Mouse (Mus musculus) forebrain, embryonic 16.5 days (tissue): ENCODE data around the gene Mrpl14. TPM values are rescaled to one million over a fixed set of nuclear protein-coding genes. Genes with fewer than 3 reads are reported as not detected.
A peak's percentile ranks its signal among the peaks of the same experiment; 100 is the strongest.

Source experiments
- ATAC-seq: fragments of 200-750 bp; cut with Nextera tagmentation; 2 replicates; pipeline ENCODE4 v1.8.0; 2017; ENCODE audit warnings: mild to moderate bottlenecking, moderate library complexity
- H3K27ac ChIP-seq: fragments of 300-500 bp; sonication (generic); 2 replicates; pipeline ENCODE4 v1.5.1; 2014; ENCODE audit warnings: low read length, control low read depth
- H3K27me3 ChIP-seq: fragments of 300-500 bp; sonication (generic); replicated peaks from 2 replicates; pipeline ENCODE4 v1.6.1; 2014; ENCODE audit warnings: low read length; ENCODE audit not compliant: control insufficient read depth, insufficient read depth
- H3K36me3 ChIP-seq: fragments of 300-500 bp; sonication (generic); 2 replicates; pipeline ENCODE4 v1.6.1; 2014; ENCODE audit not compliant: control insufficient read depth, insufficient read depth
- H3K4me1 ChIP-seq: fragments of 300-500 bp; sonication (generic); replicated peaks from 2 replicates; pipeline ENCODE4 v1.6.1; 2014; ENCODE audit warnings: low read length; ENCODE audit not compliant: control insufficient read depth, insufficient read depth
- H3K4me2 ChIP-seq: fragments of 300-500 bp; sonication (generic); 2 replicates; pipeline ENCODE4 v1.6.1; 2014; ENCODE audit warnings: mild to moderate bottlenecking, low read length, control low read depth
- H3K4me3 ChIP-seq: fragments of 300-500 bp; sonication (generic); replicated peaks from 2 replicates; pipeline ENCODE4 v1.5.1; 2014; ENCODE audit warnings: mild to moderate bottlenecking, low read length, control low read depth
- H3K9ac ChIP-seq: fragments of 300-500 bp; sonication (generic); replicated peaks from 2 replicates; pipeline ENCODE4 v1.6.1; 2014; ENCODE audit warnings: low read depth, low read length, control low read depth
- H3K9me3 ChIP-seq: fragments of 300-500 bp; sonication (generic); 2 replicates; pipeline ENCODE4 v1.6.1; 2016; ENCODE audit warnings: low read length; ENCODE audit not compliant: control insufficient read depth
- WGBS: fragments of 180-500 bp; shearing (Covaris S2); extraction: QIAGEN DNeasy Blood & Tissue Kit; methylation state at CpG from one replicate; pipeline ENCODE4 v1.1.7; 2014; 5-methylcytosine and 5-hydroxymethylcytosine counted together
- polyA plus RNA-seq: library from polyadenylated mRNA; unstranded; fragments of >200 nt; fragmentation: Nextera tagmentation; extraction: Ambion mirVana; gene quantifications from 2 replicates; pipeline ENCODE4 v1.2.1, GENCODE M21; 2015

The Mrpl14 gene
- polyA plus RNA-seq, 1 experiment from 2014 or later = 112 TPM

GRCm38 (mm10) chr17:45684667-45685131 lies 1.4 kb upstream of the Mrpl14 start:
- Histone ChIP-seq H3K27ac (peak overlapping the region; percentile 87), H3K9me3 (no peaks in the 10 kb centered on the region), H3K4me2 (peak overlapping the region; percentile 75), H3K4me1 (peaks cover 29% of the 10 kb centered on the region), H3K27me3 (no peaks in the 10 kb centered on the region), H3K9ac (peak overlapping the region; percentile 84), H3K4me3 (peak overlapping the region; percentile 89), H3K36me3 (no peaks in the 10 kb centered on the region)
- 27% methylated on average over 14 of the region's 14 CpGs for WGBS
- ATAC-seq = no peak

GRCm38 (mm10) chr17:45685171-45686092 lies 690 bp upstream of the Mrpl14 start:
- WGBS = under 1% methylated on average over 57 of the region's 58 CpGs

GRCm38 (mm10) chr17:45686716-45687115 lies 594 bp downstream of the Mrpl14 start, which contains the start of gene Tmem63b:
Gene Tmem63b (minus strand): TSS chr17:45686905.
- H3K4me1 ChIP-seq = peaks cover 22% of the 10 kb centered on the region
- H3K27me3 ChIP-seq = no peaks in the 10 kb centered on the region
- H3K4me2 ChIP-seq = peak within 1 kb of the TSS; percentile 76
- no peaks in the 10 kb centered on the region for H3K9me3 ChIP-seq
- peak within 1 kb of the TSS; percentile 84 for H3K9ac ChIP-seq
- H3K36me3 ChIP-seq = no peaks in the 10 kb centered on the region
- H3K4me3 ChIP-seq = peak within 1 kb of the TSS; percentile 89
- peak within 1 kb of the TSS; percentile 87 for H3K27ac ChIP-seq
- 6% methylated on average over 12 of the region's 12 CpGs for WGBS
- ATAC-seq = no peak; the same call in 1 of the 2 replicates

More at GRCm38 (mm10) chr17:45685171-45686092, 690 bp upstream of the Mrpl14 start:
- Histone ChIP-seq H3K27ac (peak overlapping the region; percentile 87), H3K9me3 (no peaks in the 10 kb centered on the region), H3K9ac (peak overlapping the region; percentile 84), H3K27me3 (no peaks in the 10 kb centered on the region), H3K4me2 (peak overlapping the region; percentile 75), H3K36me3 (no peaks in the 10 kb centered on the region), H3K4me1 (peaks cover 29% of the 10 kb centered on the region), H3K4me3 (peak overlapping the region; percentile 89)
- peak; percentile 36 for ATAC-seq

- no peak overlapping the region for H3K4me2 ChIP-seq
- no peak overlapping the region for H3K4me3 ChIP-seq
- H3K27ac ChIP-seq = no peak overlapping the region
- H3K9ac ChIP-seq = no peak overlapping the region
- H3K36me3 ChIP-seq = no peaks in the 10 kb centered on the region
- 92% methylated on average over 9 of the region's 9 CpGs for WGBS
- H3K4me1 ChIP-seq = peaks cover 17% of the 10 kb centered on the region
- no peak for ATAC-seq
- H3K27me3 ChIP-seq = no peaks in the 10 kb centered on the region
- no peaks in the 10 kb centered on the region for H3K9me3 ChIP-seq
These were observed 3.0 kb downstream of the Mrpl14 start for GRCm38 (mm10) chr17:45689120-45689519.

- Histone ChIP-seq H3K4me1 (peaks cover 9% of the 10 kb centered on the region), H3K4me3 (no peak overlapping the region), H3K9me3 (no peaks in the 10 kb centered on the region), H3K9ac (no peak overlapping the region), H3K27ac (no peak overlapping the region), H3K27me3 (no peaks in the 10 kb centered on the region), H3K4me2 (no peak overlapping the region), H3K36me3 (no peaks in the 10 kb centered on the region)
- 88% methylated on average over 4 of the region's 4 CpGs for WGBS
- no peak for ATAC-seq
These were observed 3.9 kb downstream of the Mrpl14 start for GRCm38 (mm10) chr17:45690044-45690443.

- ATAC-seq = no peak
- Histone ChIP-seq H3K4me3 (no peak overlapping the region), H3K27me3 (no peaks in the 10 kb centered on the region), H3K4me1 (peaks cover 4% of the 10 kb centered on the region), H3K27ac (no peak overlapping the region), H3K9me3 (no peaks in the 10 kb centered on the region), H3K36me3 (no peaks in the 10 kb centered on the region), H3K4me2 (no peak overlapping the region), H3K9ac (no peak overlapping the region)
- 93% methylated on average over 5 of the region's 5 CpGs for WGBS
These were observed 6.0 kb downstream of the Mrpl14 start for GRCm38 (mm10) chr17:45692159-45692558.

GRCm38 (mm10) chr17:45693812-45694565 lies 7.9 kb downstream of the Mrpl14 start:
- no peaks in the 10 kb centered on the region for H3K27me3 ChIP-seq
- ATAC-seq = no peak
- WGBS = 88% methylated on average over 18 of the region's 18 CpGs

GRCm38 (mm10) chr17:45695227-45696120 lies 9.4 kb downstream of the Mrpl14 start:
- Histone ChIP-seq H3K4me1 (no peaks in the 10 kb centered on the region), H3K4me2 (no peak overlapping the region), H3K9ac (no peak overlapping the region), H3K4me3 (no peak overlapping the region), H3K27ac (no peak overlapping the region), H3K9me3 (no peaks in the 10 kb centered on the region), H3K27me3 (no peaks in the 10 kb centered on the region), H3K36me3 (no peaks in the 10 kb centered on the region; the same call in 1 of the 2 replicates)
- 75% methylated on average over 23 of the region's 23 CpGs for WGBS
- ATAC-seq = no peak

More at GRCm38 (mm10) chr17:45693812-45694565, 7.9 kb downstream of the Mrpl14 start:
- Histone ChIP-seq H3K36me3 (no peaks in the 10 kb centered on the region; the same call in 1 of the 2 replicates), H3K4me1 (no peaks in the 10 kb centered on the region), H3K4me3 (no peak overlapping the region), H3K9me3 (no peaks in the 10 kb centered on the region), H3K9ac (no peak overlapping the region), H3K4me2 (no peak overlapping the region), H3K27ac (no peak overlapping the region)
